Mouse (Mus musculus): ENCODE data around the gene Adat1. TPM values are rescaled to one million over a fixed set of nuclear protein-coding genes. Genes with fewer than 3 reads are reported as not detected.

Adat1 gene
- 9.4 and 14.0 TPM in 2 replicates for polyA plus RNA-seq (2014; fragmentation: Nextera tagmentation; extraction: Ambion mirVana)

GRCm38 (mm10) chr8:111992013-111992702, at the start of gene Adat1:
Gene Adat1, minus strand, starts transcription at chr8:111992302.
- Histone ChIP-seq H3K27ac (ENCODE audit: low read depth, low read length) (no peak within 1 kb of the TSS), H3K27me3 (ENCODE audit: control insufficient read depth, insufficient read depth, low read length) (no peaks in the 10 kb centered on the region), H3K36me3 (ENCODE audit: control insufficient read depth, insufficient read depth, low read length) (peaks cover 14% of the 10 kb centered on the region), H3K9ac (ENCODE audit: low read depth, low read length) (peak within 1 kb of the TSS; percentile 75), H3K9me3 (ENCODE audit: control insufficient read depth, low read length) (no peaks in the 10 kb centered on the region), H3K4me1 (replicated peaks; ENCODE audit: control insufficient read depth, insufficient read depth, low read length) (no peaks in the 10 kb centered on the region), H3K4me2 (replicated peaks; ENCODE audit: low read depth, low read length) (peak within 1 kb of the TSS; percentile 45), H3K4me3 (ENCODE audit: low read depth, low read length) (peak within 1 kb of the TSS; percentile 78)
- ATAC-seq (ENCODE audit: low FRiP score) = peak; percentile 96
- 4% methylated on average over 32 of the region's 33 CpGs for WGBS
- peak; percentile 94 for DNase-seq (ENCODE audit: low spot score)

- no peak overlapping the region for H3K27ac ChIP-seq (ENCODE audit: low read depth, low read length)
- no peak for ATAC-seq (ENCODE audit: low FRiP score)
- DNase-seq (ENCODE audit: low spot score) = no peak
- no peaks in the 10 kb centered on the region for H3K36me3 ChIP-seq (ENCODE audit: control insufficient read depth, insufficient read depth, low read length)
- H3K4me2 ChIP-seq (replicated peaks; ENCODE audit: low read depth, low read length) = no peak overlapping the region
- WGBS = 80% methylated on average over 18 of the region's 18 CpGs
- H3K9me3 ChIP-seq (ENCODE audit: control insufficient read depth, low read length) = no peaks in the 10 kb centered on the region
- H3K4me3 ChIP-seq (ENCODE audit: low read depth, low read length) = no peak overlapping the region
- H3K4me1 ChIP-seq (replicated peaks; ENCODE audit: control insufficient read depth, insufficient read depth, low read length) = no peaks in the 10 kb centered on the region
- no peaks in the 10 kb centered on the region for H3K27me3 ChIP-seq (ENCODE audit: control insufficient read depth, insufficient read depth, low read length)
- no peak overlapping the region for H3K9ac ChIP-seq (ENCODE audit: low read depth, low read length)
These were observed 45.4 kb upstream of the Adat1 start for GRCm38 (mm10) chr8:112037521-112037920.

- ATAC-seq (ENCODE audit: low FRiP score) = peak; percentile 45; the same call in 1 of the 2 replicates
- H3K9me3 ChIP-seq (ENCODE audit: control insufficient read depth, low read length) = no peaks in the 10 kb centered on the region
- no peak overlapping the region for H3K27ac ChIP-seq (ENCODE audit: low read depth, low read length)
- 15% methylated on average over 8 of the region's 8 CpGs for WGBS
- H3K27me3 ChIP-seq (ENCODE audit: control insufficient read depth, insufficient read depth, low read length) = no peaks in the 10 kb centered on the region
- H3K4me1 ChIP-seq (replicated peaks; ENCODE audit: control insufficient read depth, insufficient read depth, low read length) = no peaks in the 10 kb centered on the region
- no peak overlapping the region for H3K4me2 ChIP-seq (replicated peaks; ENCODE audit: low read depth, low read length)
- DNase-seq (ENCODE audit: low spot score) = peak; percentile 82
- H3K4me3 ChIP-seq (ENCODE audit: low read depth, low read length) = no peak overlapping the region
- no peaks in the 10 kb centered on the region for H3K36me3 ChIP-seq (ENCODE audit: control insufficient read depth, insufficient read depth, low read length)
- no peak overlapping the region for H3K9ac ChIP-seq (ENCODE audit: low read depth, low read length)
These were observed 42.5 kb upstream of the Adat1 start for GRCm38 (mm10) chr8:112034603-112035002.

- no peak overlapping the region for H3K9ac ChIP-seq (ENCODE audit: low read depth, low read length)
- 43% methylated on average over 7 of the region's 7 CpGs for WGBS
These were observed 41.0 kb upstream of the Adat1 start for GRCm38 (mm10) chr8:112033071-112033470.

GRCm38 (mm10) chr8:112030663-112031062, 38.6 kb upstream of the Adat1 start:
- no peaks in the 10 kb centered on the region for H3K4me1 ChIP-seq (replicated peaks; ENCODE audit: control insufficient read depth, insufficient read depth, low read length)
- WGBS = 59% methylated on average over 6 of the region's 6 CpGs
- H3K36me3 ChIP-seq (ENCODE audit: control insufficient read depth, insufficient read depth, low read length) = no peaks in the 10 kb centered on the region
- ATAC-seq (ENCODE audit: low FRiP score) (no peak), DNase-seq (ENCODE audit: low spot score) (no peak)
- no peak overlapping the region for H3K4me3 ChIP-seq (ENCODE audit: low read depth, low read length)
- no peak overlapping the region for H3K27ac ChIP-seq (ENCODE audit: low read depth, low read length)
- H3K4me2 ChIP-seq (replicated peaks; ENCODE audit: low read depth, low read length) = no peak overlapping the region
- H3K9me3 ChIP-seq (ENCODE audit: control insufficient read depth, low read length) = no peaks in the 10 kb centered on the region
- H3K27me3 ChIP-seq (ENCODE audit: control insufficient read depth, insufficient read depth, low read length) = no peaks in the 10 kb centered on the region
- no peak overlapping the region for H3K9ac ChIP-seq (ENCODE audit: low read depth, low read length)

More at GRCm38 (mm10) chr8:112033071-112033470, 41.0 kb upstream of the Adat1 start:
- Histone ChIP-seq H3K4me2 (replicated peaks; ENCODE audit: low read depth, low read length) (no peak overlapping the region), H3K4me1 (replicated peaks; ENCODE audit: control insufficient read depth, insufficient read depth, low read length) (no peaks in the 10 kb centered on the region), H3K36me3 (ENCODE audit: control insufficient read depth, insufficient read depth, low read length) (no peaks in the 10 kb centered on the region), H3K4me3 (ENCODE audit: low read depth, low read length) (no peak overlapping the region), H3K27ac (ENCODE audit: low read depth, low read length) (no peak overlapping the region), H3K27me3 (ENCODE audit: control insufficient read depth, insufficient read depth, low read length) (no peaks in the 10 kb centered on the region), H3K9me3 (ENCODE audit: control insufficient read depth, low read length) (no peaks in the 10 kb centered on the region)
- no peak for ATAC-seq (ENCODE audit: low FRiP score)
- DNase-seq (ENCODE audit: low spot score) = no peak

GRCm38 (mm10) chr8:112029455-112029854, 37.4 kb upstream of the Adat1 start:
- Histone ChIP-seq H3K27ac (ENCODE audit: low read depth, low read length) (no peak overlapping the region), H3K4me1 (replicated peaks; ENCODE audit: control insufficient read depth, insufficient read depth, low read length) (no peaks in the 10 kb centered on the region), H3K9me3 (ENCODE audit: control insufficient read depth, low read length) (no peaks in the 10 kb centered on the region), H3K36me3 (ENCODE audit: control insufficient read depth, insufficient read depth, low read length) (no peaks in the 10 kb centered on the region), H3K27me3 (ENCODE audit: control insufficient read depth, insufficient read depth, low read length) (no peaks in the 10 kb centered on the region), H3K4me2 (replicated peaks; ENCODE audit: low read depth, low read length) (no peak overlapping the region), H3K4me3 (ENCODE audit: low read depth, low read length) (no peak overlapping the region), H3K9ac (ENCODE audit: low read depth, low read length) (no peak overlapping the region)
- WGBS = 90% methylated on average over 7 of the region's 7 CpGs
- DNase-seq (ENCODE audit: low spot score) (no peak), ATAC-seq (ENCODE audit: low FRiP score) (no peak)

GRCm38 (mm10) chr8:112014936-112015335, 22.8 kb upstream of the Adat1 start, which contains the start of gene Gm6793:
Gene Gm6793, minus strand, starts transcription at chr8:112015036.
- no peaks in the 10 kb centered on the region for H3K36me3 ChIP-seq (ENCODE audit: control insufficient read depth, insufficient read depth, low read length)
- 94% methylated on average over 11 of the region's 11 CpGs for WGBS
- H3K9me3 ChIP-seq (ENCODE audit: control insufficient read depth, low read length) = no peaks in the 10 kb centered on the region
- DNase-seq (ENCODE audit: low spot score) (no peak), ATAC-seq (ENCODE audit: low FRiP score) (no peak)
- no peak within 1 kb of the TSS for H3K4me3 ChIP-seq (ENCODE audit: low read depth, low read length)
- H3K9ac ChIP-seq (ENCODE audit: low read depth, low read length) = no peak within 1 kb of the TSS
- no peak within 1 kb of the TSS for H3K4me2 ChIP-seq (replicated peaks; ENCODE audit: low read depth, low read length)
- H3K27me3 ChIP-seq (ENCODE audit: control insufficient read depth, insufficient read depth, low read length) = no peaks in the 10 kb centered on the region
- no peak within 1 kb of the TSS for H3K27ac ChIP-seq (ENCODE audit: low read depth, low read length)
- no peaks in the 10 kb centered on the region for H3K4me1 ChIP-seq (replicated peaks; ENCODE audit: control insufficient read depth, insufficient read depth, low read length)

GRCm38 (mm10) chr8:112011816-112012242, 19.7 kb upstream of the Adat1 start:
- Histone ChIP-seq H3K4me1 (replicated peaks; ENCODE audit: control insufficient read depth, insufficient read depth, low read length) (no peaks in the 10 kb centered on the region), H3K9me3 (ENCODE audit: control insufficient read depth, low read length) (no peaks in the 10 kb centered on the region), H3K4me2 (replicated peaks; ENCODE audit: low read depth, low read length) (peak overlapping the region; percentile 96), H3K27ac (ENCODE audit: low read depth, low read length) (peak overlapping the region; percentile 42), H3K36me3 (ENCODE audit: control insufficient read depth, insufficient read depth, low read length) (no peaks in the 10 kb centered on the region), H3K27me3 (ENCODE audit: control insufficient read depth, insufficient read depth, low read length) (no peaks in the 10 kb centered on the region), H3K4me3 (ENCODE audit: low read depth, low read length) (peak overlapping the region; percentile 74), H3K9ac (ENCODE audit: low read depth, low read length) (peak overlapping the region; percentile 68)
- DNase-seq (ENCODE audit: low spot score) (peak; percentile 55), ATAC-seq (ENCODE audit: low FRiP score) (peak; percentile 66)
- WGBS = under 1% methylated on average over 39 of the region's 40 CpGs
